Mouse (Mus musculus) hindbrain, embryonic 14.5 days (tissue): Measurements from ENCODE around the gene Tshz2. TPM values are rescaled to one million over a fixed set of nuclear protein-coding genes. Genes with fewer than 3 reads are reported as not detected.

Source experiments
- ATAC-seq: fragments of 200-750 bp; cut with Nextera tagmentation; 2 replicates; pipeline ENCODE4 v1.8.0; 2017; ENCODE audit warnings: moderate number of reproducible peaks, mild to moderate bottlenecking, moderate TSS enrichment, moderate library complexity; ENCODE audit not compliant: low FRiP score
- DNase-seq: peaks from one replicate; pipeline ENCODE4 v3.0.0-alpha.2; 2015; ENCODE audit warnings: low spot score
- H3K27ac ChIP-seq: fragments of 300-500 bp; sonication (generic); 2 replicates; pipeline ENCODE4 v1.5.1; 2014; ENCODE audit warnings: mild to moderate bottlenecking, moderate library complexity
- H3K27me3 ChIP-seq: fragments of 300-500 bp; sonication (generic); 2 replicates; pipeline ENCODE4 v1.6.1; 2014; ENCODE audit warnings: mild to moderate bottlenecking, low read length, mixed read lengths; ENCODE audit not compliant: control insufficient read depth, insufficient read depth
- H3K36me3 ChIP-seq: fragments of 300-500 bp; sonication (generic); replicated peaks from 2 replicates; pipeline ENCODE4 v1.6.1; 2014; ENCODE audit not compliant: control insufficient read depth, insufficient read depth
- H3K4me1 ChIP-seq: fragments of 300-500 bp; sonication (generic); replicated peaks from 2 replicates; pipeline ENCODE4 v1.6.1; 2014; ENCODE audit warnings: antibody characterized with exemption, low read length, mixed read lengths; ENCODE audit not compliant: control insufficient read depth, insufficient read depth
- H3K4me2 ChIP-seq: fragments of 300-500 bp; sonication (generic); replicated peaks from 2 replicates; pipeline ENCODE4 v1.6.1; 2014; ENCODE audit warnings: mild to moderate bottlenecking, moderate library complexity
- H3K4me3 ChIP-seq: fragments of 300-500 bp; sonication (generic); replicated peaks from 2 replicates; pipeline ENCODE4 v1.5.1; 2014; ENCODE audit warnings: mild to moderate bottlenecking, low read length
- H3K9ac ChIP-seq: fragments of 300-500 bp; sonication (generic); 2 replicates; pipeline ENCODE4 v1.6.1; 2014
- H3K9me3 ChIP-seq: fragments of 300-500 bp; sonication (generic); 2 replicates; pipeline ENCODE4 v1.6.1; 2016; ENCODE audit warnings: low read length; ENCODE audit not compliant: control insufficient read depth
- WGBS: fragments of 180-500 bp; shearing (Covaris S2); extraction: QIAGEN DNeasy Blood & Tissue Kit; methylation state at CpG from one replicate; pipeline ENCODE4 v1.1.7; 2014; 5-methylcytosine and 5-hydroxymethylcytosine counted together
- polyA plus RNA-seq: library from polyadenylated mRNA; unstranded; fragments of >200 nt; fragmentation: Nextera tagmentation; extraction: Ambion mirVana; gene quantifications from 2 replicates; pipeline ENCODE4 v1.2.1, GENCODE M21; 2014

Tshz2 gene
- polyA plus RNA-seq, 1 experiment from 2014 or later = 38.1 TPM

DNA sequence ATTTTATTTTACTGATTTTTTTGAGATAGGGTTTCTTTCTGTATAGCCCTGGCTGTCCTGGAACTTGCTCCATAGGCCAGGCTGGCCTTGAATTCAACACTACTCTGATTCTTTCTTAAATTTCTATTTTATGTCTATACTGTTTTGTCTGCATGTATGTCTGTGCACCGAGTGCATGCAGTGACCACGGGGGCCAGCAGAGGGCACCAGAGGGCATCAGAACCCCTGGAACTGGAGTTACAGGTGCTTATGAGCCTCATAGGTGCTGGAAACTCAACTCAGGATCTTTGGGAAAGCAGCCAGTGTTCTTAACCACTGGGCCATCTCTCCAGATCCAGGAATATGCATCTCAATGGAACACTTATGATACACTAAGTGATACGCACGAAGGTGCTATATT, 427.3 kb downstream of the Tshz2 start:
- no peak overlapping the region for H3K9ac ChIP-seq
- H3K9me3 ChIP-seq = no peaks in the 10 kb centered on the region
- DNase-seq (no peak), ATAC-seq (no peak)
- 70% methylated on average over 4 of the region's 4 CpGs for WGBS
- no peaks in the 10 kb centered on the region for H3K4me1 ChIP-seq
- H3K27ac ChIP-seq = no peak overlapping the region
- H3K4me3 ChIP-seq = no peak overlapping the region
- no peaks in the 10 kb centered on the region for H3K36me3 ChIP-seq
- H3K4me2 ChIP-seq = no peak overlapping the region
- no peaks in the 10 kb centered on the region for H3K27me3 ChIP-seq

DNA sequence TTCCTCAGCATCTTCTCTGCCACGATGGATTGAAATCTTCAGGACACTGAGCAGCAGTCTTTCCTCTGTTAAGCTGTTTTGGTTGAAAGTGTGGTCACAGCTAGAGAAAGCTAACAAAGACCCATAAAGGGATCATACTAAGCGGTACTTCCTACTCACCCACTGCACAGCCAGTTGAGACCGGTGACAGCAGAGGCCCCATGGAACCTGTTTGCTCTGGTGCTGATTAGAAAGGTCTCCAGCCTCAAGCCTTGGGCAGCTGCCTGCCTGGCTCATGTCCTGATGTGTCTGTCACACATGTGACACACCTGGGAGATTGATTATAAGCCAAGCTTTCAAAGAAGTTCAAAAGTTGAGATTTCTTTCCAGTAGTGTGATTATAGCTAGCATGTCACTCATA, 429.6 kb downstream of the Tshz2 start:
- Histone ChIP-seq H3K27ac (no peak overlapping the region), H3K9ac (no peak overlapping the region), H3K4me2 (no peak overlapping the region), H3K9me3 (0 out of 2 replicates have a peak, but pooled peaks cover 8% of the 10 kb centered on the region), H3K4me1 (no peaks in the 10 kb centered on the region), H3K27me3 (no peaks in the 10 kb centered on the region), H3K36me3 (no peaks in the 10 kb centered on the region), H3K4me3 (no peak overlapping the region)
- no peak for ATAC-seq
- WGBS = 89% methylated on average over 3 of the region's 3 CpGs
- no peak for DNase-seq

DNA sequence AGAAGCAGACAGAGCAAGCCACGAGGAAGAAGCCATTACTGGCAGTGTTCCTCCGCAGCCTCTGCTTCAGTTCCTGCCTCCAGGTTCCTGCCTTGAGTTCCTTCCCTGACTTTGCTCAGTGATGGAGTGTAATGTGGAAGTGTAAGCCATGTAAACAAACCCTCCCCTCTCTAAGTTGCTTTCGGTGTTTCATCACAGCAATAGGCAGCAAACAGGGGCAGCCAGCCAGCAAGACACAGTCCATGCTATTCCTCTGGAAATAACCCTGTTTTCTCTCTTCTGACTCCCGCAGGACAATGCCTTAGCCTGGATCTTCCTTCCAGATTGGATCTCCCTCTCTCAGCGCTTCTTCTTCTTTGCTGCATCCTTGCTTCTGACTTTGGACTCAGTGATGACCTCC, 437.2 kb downstream of the Tshz2 start:
- H3K27me3 ChIP-seq = no peaks in the 10 kb centered on the region
- no peak overlapping the region for H3K9ac ChIP-seq
- ATAC-seq (no peak), DNase-seq (no peak)
- no peaks in the 10 kb centered on the region for H3K36me3 ChIP-seq
- H3K4me1 ChIP-seq = 0 out of 2 replicates have a peak, but pooled peaks cover 13% of the 10 kb centered on the region
- no peak overlapping the region for H3K4me2 ChIP-seq
- 0 out of 2 replicates have a peak, but pooled peaks cover 8% of the 10 kb centered on the region for H3K9me3 ChIP-seq
- WGBS = 85% methylated on average over 5 of the region's 5 CpGs
- H3K27ac ChIP-seq = no peak overlapping the region
- H3K4me3 ChIP-seq = no peak overlapping the region

DNA sequence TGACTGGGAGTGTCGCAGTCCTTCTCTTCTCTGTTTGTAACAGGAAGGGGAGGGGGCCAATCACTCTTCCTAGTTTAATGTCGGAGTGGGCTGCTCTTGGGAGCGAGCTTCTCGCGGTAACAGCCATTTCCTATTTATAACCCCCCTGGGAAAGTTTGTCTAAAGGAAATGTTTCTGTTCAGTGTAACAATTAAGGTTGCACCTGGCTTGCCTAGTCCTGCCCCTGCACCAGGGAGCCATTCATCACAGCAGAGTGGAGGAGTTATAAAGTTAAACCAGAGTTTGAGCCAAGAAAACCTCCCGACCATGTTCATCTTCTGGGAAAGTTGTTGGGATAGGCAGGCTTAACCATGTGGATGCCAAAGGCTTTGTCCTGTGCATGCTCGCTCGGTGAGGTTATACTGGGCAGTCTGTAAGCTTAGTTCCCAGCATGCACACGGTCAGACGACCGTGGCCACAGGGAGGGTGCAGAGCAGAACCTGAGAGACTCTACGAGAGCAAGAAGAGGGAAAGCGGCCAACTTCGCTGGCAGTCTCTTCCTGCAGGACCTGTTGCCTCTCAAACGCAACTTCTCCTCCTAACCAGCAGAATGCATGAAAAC, 437.9 kb downstream of the Tshz2 start:
- no peaks in the 10 kb centered on the region for H3K36me3 ChIP-seq
- DNase-seq = no peak
- ATAC-seq = peak; percentile 43; the same call in 1 of the 2 replicates
- 45% methylated on average over 15 of the region's 15 CpGs for WGBS
- H3K27me3 ChIP-seq = no peaks in the 10 kb centered on the region
- H3K4me1 ChIP-seq = 0 out of 2 replicates have a peak, but pooled peaks cover 13% of the 10 kb centered on the region
- H3K27ac ChIP-seq = no peak overlapping the region
- H3K4me3 ChIP-seq = no peak overlapping the region
- peak overlapping the region; percentile 15; the same call in 1 of the 2 replicates for H3K4me2 ChIP-seq
- no peak overlapping the region for H3K9ac ChIP-seq
- 0 out of 2 replicates have a peak, but pooled peaks cover 7% of the 10 kb centered on the region for H3K9me3 ChIP-seq

DNA sequence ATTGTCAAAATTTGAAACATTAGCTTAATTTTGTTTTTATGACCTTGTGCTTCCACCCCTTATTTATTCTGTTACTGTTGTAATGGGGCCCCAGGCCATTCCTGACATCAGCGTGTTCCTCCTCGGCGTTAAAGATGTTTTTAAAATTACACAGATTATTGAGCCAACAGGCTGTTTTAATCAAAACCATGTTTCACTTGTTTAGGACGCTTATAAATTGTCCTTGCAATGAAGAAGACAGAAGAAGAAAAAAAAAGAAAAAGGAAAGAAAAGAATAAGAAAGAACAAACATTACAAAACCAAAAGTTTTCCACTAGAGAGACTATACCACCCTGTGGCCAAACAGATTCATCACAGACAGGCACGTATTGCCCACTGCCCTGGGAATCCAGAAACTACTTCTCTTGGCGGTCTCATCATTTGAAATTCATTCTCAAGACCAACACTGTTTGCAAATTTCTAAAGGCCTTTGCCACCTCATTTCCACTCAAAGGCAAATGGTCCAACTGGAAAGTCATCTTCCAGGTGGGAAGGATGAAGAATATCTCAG, 444.2 kb downstream of the Tshz2 start:
- WGBS = 75% methylated on average over 6 of the region's 6 CpGs
- H3K36me3 ChIP-seq = no peaks in the 10 kb centered on the region
- H3K4me2 ChIP-seq = no peak overlapping the region
- DNase-seq (no peak), ATAC-seq (no peak)
- H3K27me3 ChIP-seq = no peaks in the 10 kb centered on the region
- H3K27ac ChIP-seq = no peak overlapping the region
- no peak overlapping the region for H3K4me3 ChIP-seq
- no peak overlapping the region for H3K9ac ChIP-seq
- H3K4me1 ChIP-seq = peaks cover 6% of the 10 kb centered on the region; the same call in 1 of the 2 replicates
- no peaks in the 10 kb centered on the region for H3K9me3 ChIP-seq

DNA sequence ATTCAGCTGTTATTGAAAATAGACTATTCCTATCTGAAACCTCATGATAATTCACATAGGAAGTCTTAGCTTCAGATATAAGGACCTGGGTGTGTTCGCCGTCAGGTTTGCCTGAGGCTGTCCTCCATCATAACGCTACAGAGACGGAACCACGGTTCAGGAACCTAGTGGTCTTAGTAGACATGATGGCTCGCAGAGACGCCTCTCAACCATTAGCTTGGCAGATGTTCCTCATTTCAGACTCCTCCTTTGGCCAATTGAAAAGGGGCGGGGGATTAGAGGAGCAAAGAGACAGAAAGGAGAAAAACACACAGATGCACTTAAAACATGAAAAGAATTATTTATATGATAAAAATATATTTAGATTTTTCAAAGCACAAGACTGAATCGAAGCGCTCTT, 445.2 kb downstream of the Tshz2 start:
- Histone ChIP-seq H3K27ac (no peak overlapping the region), H3K4me3 (no peak overlapping the region), H3K9me3 (no peaks in the 10 kb centered on the region), H3K9ac (no peak overlapping the region), H3K36me3 (no peaks in the 10 kb centered on the region), H3K4me1 (no peaks in the 10 kb centered on the region; the same call in 1 of the 2 replicates), H3K27me3 (no peaks in the 10 kb centered on the region), H3K4me2 (no peak overlapping the region)
- ATAC-seq (no peak), DNase-seq (no peak)
- WGBS = 81% methylated on average over 10 of the region's 10 CpGs

DNA sequence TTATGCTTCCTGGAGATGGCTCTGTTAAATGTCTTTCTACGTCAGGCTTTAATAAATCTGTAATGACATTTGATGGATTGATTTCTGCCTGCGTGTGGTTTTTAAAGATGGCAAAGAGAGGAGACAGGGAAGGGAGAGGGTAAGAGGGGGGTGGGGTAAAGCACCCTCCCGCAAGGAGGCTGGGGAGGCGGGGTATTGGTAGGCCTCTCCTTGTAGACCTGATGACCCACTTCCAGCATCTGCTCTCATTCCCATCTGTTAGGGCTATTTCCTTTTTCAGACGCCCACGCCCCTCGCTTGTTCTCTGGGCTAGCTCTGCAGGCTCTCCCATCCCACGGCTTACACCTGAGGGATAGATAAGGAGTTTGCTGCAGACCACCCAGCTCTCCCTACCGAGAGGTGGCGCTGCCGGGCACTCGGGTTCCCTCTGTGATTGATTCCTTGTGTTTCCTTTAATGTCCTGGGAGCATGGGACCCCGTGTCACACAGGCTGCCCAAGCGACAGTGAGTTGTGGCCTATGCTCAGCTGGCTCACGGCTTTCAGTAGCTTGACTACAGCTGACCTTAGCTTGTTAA, 445.7 kb downstream of the Tshz2 start:
- ATAC-seq = no peak
- Histone ChIP-seq H3K36me3 (no peaks in the 10 kb centered on the region), H3K4me1 (no peaks in the 10 kb centered on the region; the same call in 1 of the 2 replicates), H3K9me3 (no peaks in the 10 kb centered on the region), H3K9ac (no peak overlapping the region), H3K4me3 (no peak overlapping the region), H3K4me2 (no peak overlapping the region), H3K27me3 (no peaks in the 10 kb centered on the region), H3K27ac (no peak overlapping the region)
- 54% methylated on average over 15 of the region's 15 CpGs for WGBS
- no peak for DNase-seq

DNA sequence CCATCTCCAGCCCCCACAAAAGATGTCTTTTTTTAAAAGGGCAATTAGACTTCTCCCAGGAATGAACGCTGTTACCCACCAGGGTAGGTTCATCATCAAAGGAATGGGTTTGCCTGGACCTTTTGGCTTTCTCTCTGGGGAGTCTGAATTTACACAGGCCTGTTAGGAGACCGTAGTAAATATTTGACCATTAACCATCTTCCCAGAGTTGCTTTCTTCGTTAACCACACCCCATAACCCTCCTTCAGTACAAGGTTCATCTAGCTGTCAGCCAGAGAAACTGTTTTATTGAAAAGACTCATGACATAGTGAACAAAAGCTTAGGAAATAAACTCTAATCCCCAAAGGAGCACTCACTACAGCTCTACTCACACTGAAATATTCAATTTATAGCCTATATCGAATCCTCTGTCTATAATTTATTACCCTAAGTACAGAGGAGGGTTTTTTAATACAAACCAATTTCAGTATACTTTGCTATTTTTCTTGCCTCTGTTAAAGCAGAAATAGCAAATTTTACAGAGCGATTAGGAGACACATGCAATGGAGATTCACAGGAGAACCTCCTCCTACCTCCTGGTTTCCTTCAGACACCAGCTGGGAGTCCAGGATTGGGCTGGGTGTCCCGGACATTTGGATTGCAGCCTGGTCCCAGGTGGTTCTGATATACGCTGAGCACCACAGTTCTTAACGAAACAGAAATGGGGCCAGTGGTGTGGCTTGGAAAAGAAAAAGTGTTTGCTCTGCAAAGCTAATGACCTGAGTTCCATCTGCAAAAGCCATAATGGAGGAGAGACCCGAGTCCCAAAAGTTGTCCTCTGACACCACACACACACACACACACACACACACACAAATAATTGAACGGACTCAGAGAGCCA, 459.0 kb downstream of the Tshz2 start:
- Histone ChIP-seq H3K4me3 (no peak overlapping the region), H3K36me3 (no peaks in the 10 kb centered on the region), H3K9me3 (no peaks in the 10 kb centered on the region), H3K9ac (no peak overlapping the region), H3K27ac (no peak overlapping the region), H3K4me1 (no peaks in the 10 kb centered on the region), H3K4me2 (no peak overlapping the region), H3K27me3 (no peaks in the 10 kb centered on the region)
- WGBS = 65% methylated on average over 10 of the region's 10 CpGs
- ATAC-seq (no peak), DNase-seq (no peak)

DNA sequence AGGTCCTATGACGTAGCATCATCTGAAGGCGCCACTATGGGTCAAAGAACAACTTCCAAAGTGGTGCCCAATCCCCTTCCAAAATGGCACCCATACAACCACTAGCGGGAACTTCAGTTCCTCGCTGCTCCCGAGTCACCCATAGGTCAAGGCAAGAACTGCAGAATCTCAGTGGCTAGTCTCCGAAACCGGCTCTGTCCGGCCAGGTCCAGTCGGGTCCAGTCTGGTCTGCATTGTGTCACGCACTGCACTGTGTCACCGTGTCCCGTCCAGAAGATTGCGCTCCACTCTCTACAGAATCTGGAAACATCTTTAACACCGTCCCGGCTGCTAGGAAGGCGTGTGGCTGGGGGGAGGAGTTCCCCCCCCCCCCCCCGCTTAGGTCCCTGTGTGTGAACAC, 461.4 kb downstream of the Tshz2 start:
- no peak overlapping the region for H3K4me2 ChIP-seq
- no peaks in the 10 kb centered on the region for H3K27me3 ChIP-seq
- DNase-seq (no peak), ATAC-seq (no peak)
- H3K4me3 ChIP-seq = no peak overlapping the region
- no peaks in the 10 kb centered on the region for H3K9me3 ChIP-seq
- 93% methylated on average over 17 of the region's 17 CpGs for WGBS
- no peak overlapping the region for H3K9ac ChIP-seq
- H3K27ac ChIP-seq = no peak overlapping the region
- H3K4me1 ChIP-seq = no peaks in the 10 kb centered on the region
- H3K36me3 ChIP-seq = no peaks in the 10 kb centered on the region
